Mouse (Mus musculus) spleen, postnatal 4 days (tissue): ENCODE data around the gene P3h2.

Source experiments
- DNase-seq, 2 experiments: peaks; one replicate each; pipeline ENCODE4 v3.0.0; 2022; ENCODE audit warnings: low spot score in 2 of 2

P3h2 gene

GRCm38 (mm10) chr16:25983635-25984034, 121.9 kb downstream of the P3h2 start:
- no peak for DNase-seq

GRCm38 (mm10) chr16:25979037-25979436, 126.5 kb downstream of the P3h2 start:
- no peak for DNase-seq

- DNase-seq: no peak
These were observed 128.4 kb downstream of the P3h2 start for GRCm38 (mm10) chr16:25977210-25977609.

- DNase-seq: no peak
These were observed 134.3 kb downstream of the P3h2 start for GRCm38 (mm10) chr16:25971285-25971684.

- DNase-seq: no peak
These were observed 134.9 kb downstream of the P3h2 start for GRCm38 (mm10) chr16:25970720-25971119.

- DNase-seq: no peak
These were observed 135.4 kb downstream of the P3h2 start for GRCm38 (mm10) chr16:25970193-25970592.

- peak; percentile 37 to 73 for DNase-seq
These were observed 138.3 kb downstream of the P3h2 start for GRCm38 (mm10) chr16:25967297-25967696.

GRCm38 (mm10) chr16:25963856-25964255, 141.7 kb downstream of the P3h2 start:
- DNase-seq: no peak

- DNase-seq: no peak
These were observed 145.2 kb downstream of the P3h2 start for GRCm38 (mm10) chr16:25960345-25960744.

- no peak for DNase-seq
These were observed 145.7 kb downstream of the P3h2 start for GRCm38 (mm10) chr16:25959929-25960328.

GRCm38 (mm10) chr16:25958650-25959238, 146.8 kb downstream of the P3h2 start:
- DNase-seq: no peak

GRCm38 (mm10) chr16:25958213-25958612, 147.4 kb downstream of the P3h2 start:
- DNase-seq: no peak

GRCm38 (mm10) chr16:25956831-25957230, 148.8 kb downstream of the P3h2 start:
- DNase-seq: no peak

- DNase-seq: no peak
These were observed 151.0 kb downstream of the P3h2 start for GRCm38 (mm10) chr16:25954614-25955013.

- DNase-seq: no peak
These were observed 152.2 kb downstream of the P3h2 start for GRCm38 (mm10) chr16:25953359-25953758.

GRCm38 (mm10) chr16:25952005-25952404, 153.6 kb downstream of the P3h2 start:
- no peak for DNase-seq

GRCm38 (mm10) chr16:25948067-25948466, 157.5 kb downstream of the P3h2 start:
- DNase-seq: no peak

GRCm38 (mm10) chr16:25945151-25945955, 160.2 kb downstream of the P3h2 start:
- DNase-seq: no peak

GRCm38 (mm10) chr16:25942261-25942660, 163.3 kb downstream of the P3h2 start:
- DNase-seq: no peak

- no peak for DNase-seq
These were observed 171.4 kb downstream of the P3h2 start for GRCm38 (mm10) chr16:25934181-25934580.

GRCm38 (mm10) chr16:25912185-25912584, 193.4 kb downstream of the P3h2 start:
- DNase-seq: no peak
